Mouse (Mus musculus): ENCODE results near the gene Dync1i2.

GRCm38 (mm10) chr2:71269332-71269731 is 57.8 kb downstream of the Dync1i2 start:
- TF ChIP-seq POLR2AphosphoS2 (IDR thresholded peaks at IDR 0.05; ENCODE audit: insufficient read length, low read depth) (no peak), MYOD1 (IDR thresholded peaks at IDR 0.05; ENCODE audit: control insufficient read depth in 1 of 3, insufficient read length in 2 of 3, low read depth in 2 of 3) (no peak)

Measured in myocyte (in vitro differentiated cells).